Mouse (Mus musculus): ENCODE results near the gene Smim13. TPM values are rescaled to one million over a fixed set of nuclear protein-coding genes. Genes with fewer than 3 reads are reported as not detected.
"Not testable (repeated sequence)": the region's sequence is repeated elsewhere in the genome, so short reads cannot be mapped to it uniquely, and the experiment has no call there.

Gene Smim13
- total RNA-seq, 2 experiments from 2014 or later: 15.5 to 16.4 TPM

- DNase-seq (ENCODE audit: low spot score in 2 of 2): no peak
Observed at GRCm38 (mm10) chr13:41235845-41236741, 13.6 kb upstream of the Smim13 start.

DNA sequence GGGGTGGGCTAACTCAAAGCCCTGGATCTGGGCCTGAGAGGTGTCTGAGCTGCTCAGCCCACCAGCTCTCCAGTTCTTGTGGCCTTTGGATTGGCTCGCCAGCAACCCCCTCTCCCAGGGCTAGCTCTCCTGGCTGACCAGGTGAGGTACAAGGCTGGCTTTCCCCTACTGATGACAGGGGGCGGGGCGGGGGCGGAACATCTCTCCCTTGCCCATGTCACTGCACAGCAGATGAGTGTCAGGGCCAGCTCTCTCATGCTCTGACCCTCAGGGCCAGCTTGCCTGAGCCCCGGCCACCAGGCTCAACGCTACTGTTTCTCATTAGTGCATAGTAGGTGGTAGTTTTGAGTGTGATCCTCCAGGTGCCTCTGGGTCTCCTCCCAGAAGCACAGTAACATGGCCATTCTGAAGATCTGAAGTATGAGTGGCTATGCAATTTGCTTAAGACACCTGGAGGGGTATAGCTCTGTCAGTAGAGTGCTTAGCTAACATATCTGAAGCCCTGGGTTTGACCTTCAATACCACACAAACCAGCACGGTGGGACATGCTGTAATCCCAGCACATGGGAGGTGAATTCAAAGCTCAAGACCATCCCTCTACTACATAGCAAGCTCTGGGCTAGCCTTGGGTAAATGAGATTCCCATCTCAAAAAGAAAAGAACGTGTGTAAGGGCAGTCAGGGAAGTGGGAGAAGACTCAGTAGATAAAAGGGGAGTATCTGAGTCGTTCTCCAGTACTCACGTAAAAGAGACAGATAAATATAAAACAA lies 11.4 kb upstream of the Smim13 start:
- no peak for DNase-seq (ENCODE audit: low spot score in 2 of 2)

- no peak for DNase-seq (ENCODE audit: low spot score in 2 of 2)
Observed at GRCm38 (mm10) chr13:41238805-41239130, 10.9 kb upstream of the Smim13 start.

- DNase-seq (ENCODE audit: low spot score in 2 of 2): no peak
Observed at GRCm38 (mm10) chr13:41241557-41241956, 8.1 kb upstream of the Smim13 start.

DNA sequence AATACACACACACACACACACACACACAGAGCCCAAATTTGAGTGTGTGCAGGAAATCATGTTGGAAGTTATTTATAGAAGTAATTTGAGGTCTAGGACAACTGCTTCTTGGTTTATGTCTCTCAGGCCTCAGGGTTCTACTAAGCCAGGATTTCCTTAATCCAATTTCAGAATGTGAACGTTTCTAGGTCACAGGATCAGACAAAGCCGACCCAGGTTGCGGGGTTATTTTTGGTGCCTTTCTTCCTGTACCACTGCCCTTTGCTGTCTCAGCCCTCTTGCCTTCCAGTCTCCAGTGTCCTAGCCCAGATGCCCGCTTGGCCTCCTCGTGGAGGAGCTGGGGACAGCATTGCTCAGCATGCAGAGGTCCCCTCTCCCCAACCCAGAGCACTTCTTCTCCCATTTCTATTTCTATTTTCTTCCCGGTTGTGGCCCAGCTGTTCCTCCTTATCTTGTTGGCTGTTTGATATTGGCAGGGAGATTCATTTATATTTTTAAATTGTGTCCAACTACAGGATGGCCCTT lies 5.3 kb upstream of the Smim13 start:
- DNase-seq (ENCODE audit: low spot score in 2 of 2): no peak

- no peak for DNase-seq (ENCODE audit: low spot score in 2 of 2)
Observed at GRCm38 (mm10) chr13:41248751-41249520, 708 bp upstream of the Smim13 start.

DNA sequence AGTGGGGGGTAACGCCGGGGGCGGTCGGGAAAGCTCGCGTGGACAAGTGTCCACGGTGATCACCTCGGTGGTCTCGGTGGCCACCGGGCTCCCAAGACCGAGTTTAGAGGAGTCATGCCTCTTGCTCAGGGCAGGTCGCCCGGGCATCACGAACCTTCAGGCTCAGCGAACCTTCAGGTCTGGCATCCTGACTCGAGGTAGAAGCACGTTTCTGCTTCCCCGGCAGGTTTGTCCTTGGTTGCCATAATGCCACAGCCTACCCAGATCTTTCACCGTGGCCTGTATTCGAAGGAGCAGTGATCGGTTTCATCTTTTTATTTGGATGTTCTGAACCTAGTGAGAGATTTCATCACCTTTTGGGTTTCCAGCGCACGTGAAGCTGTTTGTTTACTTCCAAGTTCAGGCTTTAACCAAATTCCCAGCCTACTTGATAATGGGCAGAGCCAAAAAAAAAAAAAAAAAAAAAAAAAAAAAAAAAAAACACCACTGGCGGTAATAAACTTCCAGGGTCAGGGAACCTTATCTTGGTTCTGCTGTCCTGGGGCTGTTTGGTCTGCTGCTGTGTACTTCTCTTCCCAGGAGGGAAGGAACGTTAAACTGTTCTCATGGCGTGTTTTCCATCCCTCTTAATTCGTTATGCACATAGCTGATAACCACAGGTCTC lies 806 bp downstream of the Smim13 start:
- no peak for DNase-seq (ENCODE audit: low spot score in 2 of 2)

DNA sequence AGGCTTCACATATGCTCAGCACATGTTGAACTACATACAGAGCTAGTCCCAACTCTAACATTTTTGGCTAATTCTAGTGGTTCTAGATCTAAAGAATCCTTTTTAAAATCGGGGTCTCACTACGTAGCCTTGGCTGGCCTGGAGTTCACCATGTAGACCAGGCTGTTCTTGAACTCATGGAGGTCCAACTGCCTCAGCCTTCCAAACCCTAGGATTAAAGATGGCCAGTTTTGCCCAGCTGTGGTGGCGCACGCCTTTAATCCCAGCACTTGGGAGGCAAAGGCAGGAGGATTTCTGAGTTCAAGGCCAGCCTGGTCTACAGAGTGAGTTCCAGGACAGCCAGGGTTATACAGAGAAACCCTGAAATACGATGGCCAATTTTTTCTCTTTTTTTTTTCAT lies 1.6 kb downstream of the Smim13 start:
- not testable (repeated sequence) for DNase-seq (ENCODE audit: low spot score in 2 of 2)

DNA sequence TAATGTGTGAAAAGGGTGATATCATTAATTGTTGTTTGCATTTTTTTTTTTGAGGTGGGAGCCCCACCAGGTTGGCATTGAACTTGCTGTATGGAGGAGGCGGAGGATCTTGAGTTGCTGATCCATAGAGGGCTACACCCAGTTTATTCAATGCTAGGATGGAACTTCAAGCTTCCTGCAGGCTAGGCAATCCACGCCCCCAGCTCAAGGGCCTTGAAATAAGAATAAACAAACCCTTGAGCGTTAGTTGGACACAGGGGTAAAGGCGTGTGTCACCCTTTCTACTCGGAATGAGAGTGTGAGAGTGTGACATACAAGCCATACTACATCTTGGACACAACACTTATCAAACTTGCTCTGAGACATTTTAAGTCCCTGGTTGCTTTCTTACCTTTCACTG lies 2.0 kb downstream of the Smim13 start:
- no peak for DNase-seq (ENCODE audit: low spot score in 2 of 2)

- no peak for DNase-seq (ENCODE audit: low spot score in 2 of 2)
Observed at GRCm38 (mm10) chr13:41252141-41252540, 2.5 kb downstream of the Smim13 start.

- DNase-seq (ENCODE audit: low spot score in 2 of 2): no peak
Observed at GRCm38 (mm10) chr13:41252736-41253135, 3.1 kb downstream of the Smim13 start.

- no peak for DNase-seq (ENCODE audit: low spot score in 2 of 2)
Observed at GRCm38 (mm10) chr13:41256126-41256525, 6.5 kb downstream of the Smim13 start.

DNA sequence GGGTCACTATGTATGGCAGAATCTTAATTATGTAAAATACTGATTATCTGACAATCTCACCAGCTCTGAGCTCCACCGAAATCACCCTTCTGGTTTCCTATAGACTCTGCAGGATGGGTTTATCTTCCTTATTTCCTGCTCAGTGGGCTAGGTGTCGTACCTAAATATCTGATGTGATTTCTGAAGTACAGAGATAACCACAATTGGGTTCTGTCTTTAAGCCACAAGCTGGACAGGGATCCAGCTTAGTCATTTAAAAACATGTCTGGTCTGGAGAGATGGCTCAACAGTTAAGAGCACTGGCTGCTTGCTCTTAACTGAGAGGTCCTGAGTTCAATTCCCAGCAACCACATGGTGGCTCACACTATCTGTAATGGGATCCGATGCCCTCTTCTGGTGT lies 7.3 kb downstream of the Smim13 start:
- DNase-seq (ENCODE audit: low spot score in 2 of 2): no peak

DNA sequence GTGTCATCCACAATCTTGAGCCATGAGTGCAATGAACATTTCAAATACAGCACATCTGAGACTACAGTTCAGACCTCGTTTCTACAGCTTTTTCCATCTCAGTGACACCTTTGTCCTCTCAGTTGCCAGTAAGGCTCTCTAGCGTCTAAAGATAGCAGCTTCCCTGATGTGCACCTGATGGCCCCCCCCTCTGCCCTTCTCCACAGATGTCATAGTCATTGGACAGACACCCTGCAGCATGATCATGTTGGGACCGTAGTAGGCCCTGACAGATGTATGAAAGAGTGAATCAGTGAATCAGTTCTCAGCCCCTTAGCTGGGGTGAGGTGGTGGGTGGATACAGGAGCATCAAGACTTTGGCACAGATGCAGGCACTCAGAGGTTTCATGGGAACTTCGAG lies 8.2 kb downstream of the Smim13 start:
- DNase-seq (ENCODE audit: low spot score in 2 of 2): no peak

GRCm38 (mm10) chr13:41261617-41262016 lies 12.0 kb downstream of the Smim13 start:
- DNase-seq (ENCODE audit: low spot score in 2 of 2): not testable (repeated sequence)

- DNase-seq (ENCODE audit: low spot score in 2 of 2): no peak
Observed at GRCm38 (mm10) chr13:41263304-41264006, 13.8 kb downstream of the Smim13 start.

DNA sequence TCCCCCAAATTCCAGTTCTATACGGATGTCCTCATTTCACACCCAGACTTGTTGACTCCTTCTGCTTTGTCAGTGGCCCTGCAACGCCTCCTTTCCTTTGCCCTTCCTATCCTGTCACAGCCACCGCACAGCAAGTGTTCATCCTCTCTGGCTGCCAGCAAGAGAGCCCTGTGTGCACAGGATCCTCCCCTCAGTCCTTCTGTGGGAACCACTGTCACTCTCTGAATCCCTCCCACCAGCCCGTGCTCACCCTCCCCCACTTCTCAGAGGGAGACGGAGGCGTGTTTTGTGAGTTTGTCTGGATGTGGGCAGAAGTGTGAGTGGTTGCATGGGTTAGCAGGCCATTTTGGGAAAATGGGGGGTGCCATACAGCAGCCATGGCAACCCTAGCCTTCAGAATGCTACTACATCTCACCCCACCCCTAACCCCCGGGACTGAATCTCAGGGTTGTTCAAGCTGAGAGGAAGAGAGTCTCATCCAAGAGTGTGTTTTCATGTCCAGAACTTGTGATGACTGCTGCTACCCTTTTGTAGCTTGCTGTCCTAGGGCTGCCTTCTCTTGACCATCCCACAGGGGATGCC lies 18.3 kb downstream of the Smim13 start:
- no peak for DNase-seq (ENCODE audit: low spot score in 2 of 2)

DNA sequence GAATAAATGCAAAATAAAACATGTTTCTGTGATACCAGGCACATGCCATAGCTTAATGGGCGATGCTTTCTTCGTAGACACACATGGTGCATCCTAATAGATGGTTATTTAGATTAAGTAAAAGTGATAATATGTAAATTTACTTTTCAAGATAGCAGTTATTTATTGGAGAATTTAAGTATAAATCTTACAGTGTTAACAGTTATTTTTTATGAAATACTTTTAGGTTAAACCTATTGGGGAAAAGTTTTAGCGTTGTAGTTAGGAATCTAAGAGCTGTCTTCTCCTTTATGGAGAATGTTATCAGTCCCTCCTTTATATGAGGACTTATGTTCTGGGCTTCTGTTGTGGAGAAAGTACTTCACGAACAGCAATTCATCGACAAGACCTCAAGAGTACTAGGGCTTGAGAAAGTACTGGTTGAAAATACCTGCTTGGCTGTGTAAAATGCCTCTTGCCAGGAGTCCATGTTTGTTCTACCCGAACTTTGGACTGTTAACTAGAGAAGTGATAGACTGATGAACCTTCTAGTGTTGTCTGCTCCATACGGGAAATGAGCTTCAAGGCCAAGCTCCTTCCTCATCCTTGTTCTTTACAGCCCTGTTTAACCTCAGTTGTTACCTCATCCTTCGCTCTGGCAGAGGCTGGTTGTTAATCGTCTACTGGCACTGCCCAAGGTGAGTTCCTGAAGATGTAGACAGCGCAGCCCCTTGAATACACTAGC lies 24.4 kb downstream of the Smim13 start, which contains the start of gene Gm17364:
Gene Gm17364, minus strand, starts transcription at position 51 of the 724 bp plus-strand sequence.
- no peak for DNase-seq (ENCODE audit: low spot score in 2 of 2)

DNA sequence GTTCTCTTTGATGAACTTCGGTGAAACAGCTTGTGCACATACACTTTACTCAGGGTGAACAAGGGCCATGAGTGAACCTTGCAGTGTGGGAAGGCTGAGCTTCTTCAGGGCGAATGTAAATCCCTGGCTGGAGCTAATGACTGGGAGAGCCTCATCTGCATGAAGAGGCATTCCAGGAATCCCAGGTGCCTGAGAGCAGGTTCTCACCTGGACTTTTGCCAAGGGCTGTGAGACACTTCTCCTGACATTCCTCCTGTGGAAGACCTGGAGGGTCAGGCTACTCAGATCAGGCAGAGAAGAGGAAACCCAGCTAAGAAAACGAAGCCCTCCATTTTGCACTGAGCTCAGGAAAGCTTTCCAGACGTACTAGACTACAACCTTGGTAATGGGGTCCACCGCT lies 31.1 kb downstream of the Smim13 start:
- no peak for DNase-seq (ENCODE audit: low spot score in 2 of 2)

All from adrenal gland, postnatal 4 days (tissue).